Comparison of ENCODE assay signal across 12 mouse cellular contexts in genomic region chr2:21009258-21010140, GRCm38 (mm10). TPM values are rescaled to one million over a fixed set of nuclear protein-coding genes. Genes with fewer than 3 reads are reported as not detected.
DNase-seq lines count a peak whose midpoint lies in the region; ATAC-seq and TF ChIP-seq lines count a peak whose summit lies in the region.
"Had no signal": no experiment of that assay in that cellular context is flagged by ENCODE, and none has a peak within 500 bp of the region (broad histone marks: within the 10 kb centered on the region; RNA-seq: fewer than 3 reads in every experiment).

No protein-coding gene starts in this region.

- no peak overlapping the region for H3K9ac ChIP-seq in CH12.LX (ENCODE audit: insufficient read depth, low read depth)
- H3K9ac ChIP-seq in forebrain, embryonic 16.5 days (replicated peaks; ENCODE audit: low read depth, low read length), result peak overlapping the region; percentile 30
- H3K9ac ChIP-seq in midbrain, embryonic 12.5 days (replicated peaks), result peak overlapping the region; percentile 38; the same call in 1 of the 2 replicates
- H3K9ac ChIP-seq: limb, embryonic 13.5 days had no signal

- H3K36me3 ChIP-seq in CH12.LX (replicated peaks in 1 of 2; ENCODE audit: control insufficient read depth in 1 of 2, insufficient read depth in 1 of 2, low read length in 1 of 2), result no peaks in the 10 kb centered on the region
- no peaks in the 10 kb centered on the region for H3K36me3 ChIP-seq in forebrain, embryonic 16.5 days (ENCODE audit: control insufficient read depth, insufficient read depth)
- no peaks in the 10 kb centered on the region for H3K36me3 ChIP-seq in midbrain, embryonic 12.5 days
- H3K36me3 ChIP-seq: limb, embryonic 13.5 days had no signal

- intact Hi-C loops in left cerebral cortex, adult 2 months (cut with DNase I), result no loop called here

- TF ChIP-seq CTCF in CH12.LX (conservative IDR thresholded peaks at IDR 0.05 in 1 of 2, IDR thresholded peaks at IDR 0.05 in 1 of 2; ENCODE audit: low read depth in 2 of 2, low read length in 2 of 2), result peak in 1 of 2 experiments; percentile 14; a peak in 1 of 4 replicates
- TF ChIP-seq CTCF in left cerebral cortex, adult 2 months (IDR thresholded peaks at IDR 0.05), result no peak

- no peak overlapping the region for H3K27ac ChIP-seq in CH12.LX (ENCODE audit: insufficient read depth, low read depth)
- peak overlapping the region; percentile 92 for H3K27ac ChIP-seq in forebrain, embryonic 16.5 days (ENCODE audit: low read length)
- H3K27ac ChIP-seq in midbrain, embryonic 12.5 days (replicated peaks), result peak overlapping the region; percentile 99
- H3K27ac ChIP-seq in left cerebral cortex, adult 2 months, result no peak overlapping the region
- H3K27ac ChIP-seq: limb, embryonic 13.5 days had no signal

- no peaks in the 10 kb centered on the region for H3K79me2 ChIP-seq in CH12.LX (replicated peaks; ENCODE audit: control insufficient read depth, extremely low read depth, insufficient read depth, poor library complexity, severe bottlenecking)

- peak; percentile 49 for ATAC-seq in forebrain, embryonic 16.5 days
- ATAC-seq in midbrain, embryonic 12.5 days (ENCODE audit: low FRiP score, low read depth), result peak; percentile 43
- ATAC-seq: intestine, embryonic 16.5 days had no signal

- TF ChIP-seq POLR2A in CH12.LX (IDR thresholded peaks at IDR 0.05; ENCODE audit: low read depth, low read length), result no peak

- dilution Hi-C loops in CH12.LX (cut with MboI; ENCODE audit: extremely low pct_ligation_motif_present, extremely low pct_unique_long_range_greater_than_20kb, low sequenced_read_pairs), result no loop called here

- no peak for DNase-seq in CH12.LX (ENCODE audit: extremely low read depth)
- DNase-seq in MN1 (ENCODE audit: low spot score), result peak; percentile 32
- no peak for DNase-seq in kidney, postnatal 14 days
- no peak for DNase-seq in adrenal gland, postnatal 4 days (ENCODE audit: low spot score in 2 of 2)
- DNase-seq in right cerebral cortex, postnatal 25 days, result no peak
- DNase-seq in left cerebral cortex, adult 2 months (ENCODE audit: extremely low spot score in 1 of 2, low spot score in 2 of 2), result no peak
- DNase-seq: gastrocnemius, postnatal 25 days; lung, postnatal 10 days had no signal

- H3K27me3 ChIP-seq in CH12.LX (replicated peaks), result no peaks in the 10 kb centered on the region
- H3K27me3 ChIP-seq in forebrain, embryonic 16.5 days (replicated peaks; ENCODE audit: control insufficient read depth, insufficient read depth, low read length), result no peaks in the 10 kb centered on the region
- H3K27me3 ChIP-seq in midbrain, embryonic 12.5 days, result no peaks in the 10 kb centered on the region
- H3K27me3 ChIP-seq: limb, embryonic 13.5 days had no signal

- in situ Hi-C loops in CH12.LX (cut with MboI; ENCODE audit: low pct_ligation_motif_present, low pct_unique_long_range_greater_than_20kb, low sequenced_read_pairs), result no loop called here

- no peak for TF ChIP-seq EP300 in CH12.LX (IDR thresholded peaks at IDR 0.05; ENCODE audit: low read length)

- H3K9me3 ChIP-seq in CH12.LX (replicated peaks; ENCODE audit: low read length), result no peaks in the 10 kb centered on the region
- no peaks in the 10 kb centered on the region for H3K9me3 ChIP-seq in forebrain, embryonic 16.5 days (ENCODE audit: control insufficient read depth, low read length)
- H3K9me3 ChIP-seq in midbrain, embryonic 12.5 days, result no peaks in the 10 kb centered on the region
- H3K9me3 ChIP-seq: limb, embryonic 13.5 days had no signal

- H3K4me1 ChIP-seq in CH12.LX (ENCODE audit: control insufficient read depth in 1 of 2, insufficient read depth in 2 of 2), result no peaks in the 10 kb centered on the region
- H3K4me1 ChIP-seq in forebrain, embryonic 16.5 days (replicated peaks; ENCODE audit: control insufficient read depth, insufficient read depth, low read length), result peaks cover 24% of the 10 kb centered on the region
- H3K4me1 ChIP-seq in midbrain, embryonic 12.5 days, result peaks cover 42% of the 10 kb centered on the region
- H3K4me1 ChIP-seq: limb, embryonic 13.5 days had no signal

- H3K4me2 ChIP-seq in CH12.LX (ENCODE audit: insufficient read depth, low read depth, poor library complexity, severe bottlenecking), result no peak overlapping the region
- peak overlapping the region; percentile 18 for H3K4me2 ChIP-seq in forebrain, embryonic 16.5 days (ENCODE audit: low read length)
- peak overlapping the region; percentile 18 for H3K4me2 ChIP-seq in midbrain, embryonic 12.5 days (replicated peaks)
- H3K4me2 ChIP-seq: limb, embryonic 13.5 days had no signal

- TF ChIP-seq RAD21 in CH12.LX (IDR thresholded peaks at IDR 0.05; ENCODE audit: low read depth, low read length), result peak; percentile 6

- H3K4me3 ChIP-seq in CH12.LX (replicated peaks in 1 of 3; ENCODE audit: low read depth in 2 of 3, low read length in 2 of 3, poor library complexity in 1 of 3), result no peak overlapping the region
- H3K4me3 ChIP-seq in forebrain, embryonic 16.5 days (replicated peaks; ENCODE audit: low read length), result no peak overlapping the region
- no peak overlapping the region for H3K4me3 ChIP-seq in midbrain, embryonic 12.5 days
- H3K4me3 ChIP-seq in left cerebral cortex, adult 2 months, result no peak overlapping the region
- H3K4me3 ChIP-seq: limb, embryonic 13.5 days had no signal

- WGBS in forebrain, embryonic 16.5 days, result 20% methylated on average over 16 of the region's 16 CpGs
- 22% methylated on average over 16 of the region's 16 CpGs for WGBS in midbrain, embryonic 12.5 days

TF ChIP-seq in CH12.LX, 34 proteins besides CTCF, POLR2A, EP300 and RAD21:
- TF ChIP-seq CHD1 (IDR thresholded peaks at IDR 0.05; ENCODE audit: low read depth, low read length) (no peak), HCFC1 (IDR thresholded peaks at IDR 0.05; ENCODE audit: low read depth, low read length) (no peak), ZNF384 (IDR thresholded peaks at IDR 0.05; ENCODE audit: low read depth, low read length) (no peak), E2F4 (IDR thresholded peaks at IDR 0.05; ENCODE audit: insufficient replicate concordance, low read depth, low read length) (no peak), SMC3 (IDR thresholded peaks at IDR 0.05; ENCODE audit: low read depth, low read length) (peak; percentile 7; the same call in 1 of the 2 replicates), MYC (IDR thresholded peaks at IDR 0.05; ENCODE audit: low read depth, low read length) (no peak)

RNA-seq across cellular contexts. Expression of gene Arhgap21, which starts 40.8 kb away (rescaled TPM):
- total RNA-seq in CH12.LX (2012; rRNA removed) (7.2 and 10.8 TPM in 2 replicates), CH12.LX (2014; rRNA removed) (5.2 and 7.6 TPM in 2 replicates)
- 22.7 and 25.0 TPM in 2 replicates for polyA plus RNA-seq in CH12.LX (2012; ENCODE audit: insufficient read length, low read depth)
- 40.2 and 40.9 TPM in 2 replicates for polyA plus RNA-seq in forebrain, embryonic 16.5 days (2015; fragmentation: Nextera tagmentation; extraction: Ambion mirVana)
- 67.8 and 75.0 TPM in 2 replicates for polyA plus RNA-seq in midbrain, embryonic 12.5 days (2016; fragmentation: Nextera tagmentation; extraction: Ambion mirVana)
- 100 to 1,000 TPM in 1 of 2 experiments, 10 to 100 TPM in 1; 86.5 to 106 TPM for total RNA-seq in adrenal gland, postnatal 4 days (2021)
- total RNA-seq in left cerebral cortex, adult 2 months (2021), result 100 to 1,000 TPM; 299 to 304 TPM

Comparison
In these comparisons a context has a peak if more than half of its experiments do, and no peak if none do; other contexts are left out.
1. H3K27ac ChIP-seq: peak in forebrain, embryonic 16.5 days (single experiment) and midbrain, embryonic 12.5 days (single experiment); none in CH12.LX (single experiment) and left cerebral cortex, adult 2 months (single experiment).
2. RNA of gene Arhgap21, which starts 40.8 kb away (total RNA-seq): 299 to 304 TPM in left cerebral cortex, adult 2 months and 86.5 to 106 TPM in adrenal gland, postnatal 4 days; 5.2 to 10.8 TPM in CH12.LX; every median in the first group is over 4 times any median in the second.